Mouse (Mus musculus): ENCODE data around the gene Pced1a. TPM values are rescaled to one million over a fixed set of nuclear protein-coding genes. Genes with fewer than 3 reads are reported as not detected.
"Not testable (repeated sequence)": the region's sequence is repeated elsewhere in the genome, so short reads cannot be mapped to it uniquely, and the experiment has no call there.

Gene Pced1a
- total RNA-seq, 2 experiments from 2014 or later = 14.8 to 18.7 TPM

DNA sequence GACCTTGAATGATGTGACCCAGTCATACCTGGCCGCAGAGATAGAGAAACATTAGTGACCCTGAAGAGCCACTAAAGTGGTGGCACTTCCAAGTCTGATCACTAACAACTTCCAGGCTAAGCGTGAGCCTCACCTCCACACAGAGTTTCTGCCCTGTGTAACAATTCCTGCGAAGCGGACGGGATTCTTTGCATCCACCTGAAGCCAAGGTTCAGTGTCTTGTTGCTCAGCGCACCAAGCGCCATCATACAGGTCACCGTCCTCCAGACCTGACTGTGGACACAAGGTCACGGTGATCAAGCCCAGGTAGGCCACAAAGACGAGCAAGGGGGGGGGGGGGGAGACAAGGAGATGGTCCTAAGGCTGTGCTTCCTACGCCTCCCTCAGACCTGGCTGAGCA, 28.8 kb downstream of the Pced1a start:
- no peak for DNase-seq (ENCODE audit: low spot score in 2 of 2)

DNA sequence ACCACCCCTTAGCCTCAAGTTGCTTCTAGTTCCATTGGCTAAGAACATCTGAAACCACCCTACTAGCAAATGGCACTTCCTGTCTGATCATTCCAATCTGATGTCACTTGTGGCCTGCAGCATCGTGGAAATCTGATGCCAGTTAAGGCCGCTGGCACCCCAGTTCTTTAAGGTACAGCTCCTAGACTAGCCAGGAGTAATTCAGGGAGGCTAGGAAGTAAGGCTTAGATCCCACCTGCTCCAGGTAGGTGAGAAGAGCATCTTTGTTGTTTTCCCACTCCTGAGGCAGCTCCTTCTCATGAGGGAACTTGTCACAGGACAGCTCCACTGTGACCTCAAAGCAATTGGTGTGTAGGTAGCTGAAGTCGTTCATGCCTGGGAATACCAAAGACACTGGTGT, 31.7 kb downstream of the Pced1a start:
- no peak for DNase-seq (ENCODE audit: low spot score in 2 of 2)

DNA sequence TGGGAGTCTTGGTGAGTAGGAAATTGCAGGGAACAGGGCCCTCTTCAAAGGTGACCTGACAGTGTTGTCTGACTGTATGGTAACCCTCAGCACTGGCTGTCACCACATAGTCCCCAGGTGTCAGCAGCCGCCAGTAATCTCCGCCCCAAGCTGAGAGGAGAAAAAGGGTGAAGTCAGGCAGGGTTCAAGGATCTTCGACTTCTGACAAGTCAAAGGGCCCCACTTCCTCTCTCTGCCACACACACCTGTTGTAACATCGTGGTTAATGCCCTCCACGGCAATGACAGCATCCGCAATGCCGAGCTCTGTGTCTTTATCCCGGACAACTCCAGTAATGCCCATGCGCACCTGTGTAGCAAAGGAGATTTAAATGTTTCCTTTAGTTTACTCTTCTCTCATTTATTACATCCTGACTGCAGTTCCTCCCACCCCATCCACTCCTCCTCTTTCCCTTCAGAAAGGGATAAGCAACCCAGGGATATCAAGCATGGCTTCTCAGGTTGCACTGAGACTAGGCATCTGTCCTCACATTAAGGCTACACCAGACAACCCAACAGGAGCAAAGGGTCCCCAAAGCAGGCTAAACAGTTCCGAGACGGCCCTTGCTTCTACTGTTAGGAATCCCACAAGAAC, 33.4 kb downstream of the Pced1a start:
- DNase-seq (ENCODE audit: low spot score in 2 of 2) = no peak

DNA sequence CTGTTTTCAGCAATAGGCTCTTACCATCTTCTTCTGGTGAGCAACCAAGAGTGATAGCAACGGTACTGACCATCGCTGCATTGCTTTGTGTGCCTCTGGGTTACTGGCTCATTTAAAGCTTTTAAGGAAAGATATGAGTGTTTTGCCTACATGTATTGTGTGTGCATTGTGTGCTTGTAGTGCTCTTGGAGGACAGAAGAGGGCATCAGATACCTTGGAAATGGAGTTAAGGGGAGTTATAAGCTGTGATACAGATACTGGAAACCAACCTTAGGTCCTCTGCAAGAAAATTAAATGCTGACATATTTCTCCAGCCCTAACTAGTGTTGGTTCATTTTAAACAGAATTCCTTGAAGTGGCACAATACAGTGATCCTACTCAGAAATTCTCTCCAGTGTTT, 35.7 kb downstream of the Pced1a start:
- no peak for DNase-seq (ENCODE audit: low spot score in 2 of 2)

DNA sequence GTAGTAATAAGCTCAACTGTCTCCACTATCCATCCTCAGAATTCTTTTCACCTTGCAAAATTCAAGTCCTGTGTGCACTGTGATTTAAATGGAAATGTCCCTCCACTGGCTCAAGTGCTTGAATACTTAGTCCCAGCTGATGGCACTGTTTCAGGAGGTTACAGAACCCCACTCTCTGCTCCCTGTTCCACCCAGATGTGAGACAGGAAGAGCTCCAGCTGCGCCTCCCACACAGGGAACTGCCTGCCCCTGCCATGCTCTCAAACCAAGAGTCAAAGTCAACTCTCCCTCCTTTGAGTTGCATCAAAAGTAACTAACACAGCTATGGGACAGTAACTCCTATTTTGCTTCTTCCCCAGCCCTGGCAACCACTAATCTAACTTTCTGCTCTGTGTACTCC, 38.3 kb downstream of the Pced1a start:
- no peak for DNase-seq (ENCODE audit: low spot score in 2 of 2)

DNA sequence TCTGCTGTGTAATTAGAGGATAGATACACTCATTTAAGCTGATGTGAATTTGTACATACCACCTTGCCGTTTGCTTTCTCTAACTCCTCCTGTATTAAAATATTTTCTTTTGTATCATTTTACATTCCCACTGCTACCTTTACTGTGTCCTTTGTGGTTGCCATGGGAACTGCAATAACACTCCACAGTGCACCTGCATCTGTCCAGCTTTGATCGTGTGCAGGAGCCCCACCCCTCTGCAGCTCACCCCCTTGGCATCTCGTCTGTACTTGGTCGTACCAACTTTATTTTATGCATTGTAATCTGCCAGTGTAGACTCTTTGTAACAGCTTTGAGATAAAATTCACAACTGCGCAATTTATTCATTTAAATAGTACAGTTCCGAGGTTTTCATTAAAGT, 40.6 kb downstream of the Pced1a start:
- no peak for DNase-seq (ENCODE audit: low spot score in 2 of 2)

DNA sequence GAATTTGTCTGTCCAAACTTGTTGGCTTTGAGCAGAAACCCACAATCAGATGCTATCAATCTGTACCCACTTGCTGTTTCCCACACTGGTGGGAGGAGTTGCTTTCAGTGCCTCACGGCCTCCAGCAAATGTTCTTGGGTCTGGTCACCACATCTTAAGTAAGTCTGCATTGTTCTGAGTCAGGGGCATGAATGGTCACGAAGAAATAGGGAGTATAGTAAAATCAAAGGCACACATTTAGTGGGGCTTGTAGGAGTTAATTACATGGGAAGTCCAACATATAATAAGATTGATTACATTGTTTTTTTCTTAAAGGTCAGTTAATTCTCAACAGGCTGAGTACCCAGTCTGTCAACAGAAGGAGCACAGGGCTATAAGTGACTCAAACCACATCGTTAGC, 41.3 kb downstream of the Pced1a start:
- DNase-seq (ENCODE audit: low spot score in 2 of 2) = no peak

DNA sequence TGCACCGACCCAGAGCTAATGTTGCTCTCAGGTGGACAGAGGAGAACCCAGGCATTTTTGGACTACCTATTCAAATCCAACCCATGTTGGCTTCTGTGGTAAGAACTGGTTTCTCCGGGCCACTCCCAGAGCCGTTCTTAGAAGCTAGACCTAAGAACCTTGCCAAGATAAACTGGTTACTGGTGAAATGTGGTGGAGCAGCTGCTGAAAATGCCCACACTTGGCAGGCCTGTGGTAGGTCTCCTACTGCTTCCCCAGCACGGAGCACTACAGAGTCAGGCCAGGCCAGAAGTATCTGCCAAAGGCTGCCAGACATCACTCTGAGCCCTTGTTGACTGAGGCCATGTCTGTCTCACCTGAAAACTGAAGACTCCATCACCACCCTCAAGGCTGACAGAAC, 49.5 kb downstream of the Pced1a start:
- no peak for DNase-seq (ENCODE audit: low spot score in 2 of 2)

DNA sequence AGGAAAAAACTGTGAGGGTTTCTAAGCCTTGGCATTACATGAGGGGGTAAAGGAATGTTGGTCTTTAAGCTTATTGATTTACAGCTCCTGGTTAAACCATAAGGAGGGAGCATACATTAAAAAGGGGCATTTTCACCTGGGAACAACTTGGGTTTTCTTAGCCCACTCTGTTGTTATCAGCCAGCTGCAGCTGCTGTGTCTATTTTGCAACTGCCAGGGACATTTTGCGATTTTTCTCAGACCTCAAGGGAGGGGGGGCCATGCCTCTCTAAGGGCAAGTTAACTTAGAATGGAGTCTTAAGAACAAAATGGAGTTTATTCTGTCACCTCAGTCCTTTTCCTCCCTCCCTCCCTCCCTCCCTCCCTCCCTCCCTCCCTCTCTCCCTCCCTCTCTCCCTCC, 51.5 kb downstream of the Pced1a start:
- DNase-seq (ENCODE audit: low spot score in 2 of 2) = not testable (repeated sequence)

DNA sequence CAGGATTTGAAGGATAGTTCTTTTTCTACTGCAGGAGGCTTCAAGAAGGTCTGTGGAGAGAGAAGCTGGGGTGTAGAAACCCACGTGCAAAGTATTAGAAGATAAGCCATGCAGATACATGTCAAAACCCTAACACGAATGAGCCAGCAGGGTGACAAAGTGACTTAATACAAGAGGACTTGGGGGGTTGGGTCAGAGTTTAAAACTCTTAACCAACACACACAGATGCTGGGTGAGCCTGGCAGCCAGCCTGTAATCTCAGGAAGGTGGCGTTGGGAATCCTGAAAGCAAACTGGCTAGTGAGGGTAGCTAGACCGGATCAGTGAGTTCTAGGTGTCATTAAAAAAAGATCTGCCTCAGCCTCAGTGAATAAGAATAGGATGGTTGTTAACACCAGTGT, 57.1 kb downstream of the Pced1a start:
- no peak for DNase-seq (ENCODE audit: low spot score in 2 of 2)

Other genes starting within 250 kb of the Pced1a start
- gene Snrpb, start 245.3 kb downstream of the Pced1a start, total RNA-seq (2021) = 100 to 1,000 TPM; 168 to 170 TPM
- gene Tmc2, start 229.5 kb downstream of the Pced1a start, total RNA-seq (2021) = not detected
- gene Nop56, start 150.3 kb downstream of the Pced1a start, total RNA-seq (2021) = 100 to 1,000 TPM; 118 to 134 TPM
- gene Idh3b, start 140.2 kb downstream of the Pced1a start, total RNA-seq (2021) = 100 to 1,000 TPM; 406 to 739 TPM
- gene Ebf4, start 129.5 kb downstream of the Pced1a start, total RNA-seq (2021) = 1 to 10 TPM; 3.7 to 4.4 TPM
- gene Cpxm1, start 27.1 kb downstream of the Pced1a start, total RNA-seq (2021) = 1 to 10 TPM; 6.3 to 6.4 TPM
- not detected for gene Gm28372, start 19.5 kb downstream of the Pced1a start, total RNA-seq (2021)
- gene 1700020A23Rik, start 19.4 kb downstream of the Pced1a start, total RNA-seq (2021) = not detected
- not detected for gene Tmem239, start 18.2 kb downstream of the Pced1a start, total RNA-seq (2021)
- 10 to 100 TPM; 47.9 to 71.8 TPM for gene Vps16, start 362 bp downstream of the Pced1a start, total RNA-seq (2021)
- gene Ptpra, start 25.6 kb upstream of the Pced1a start, total RNA-seq (2021) = 100 to 1,000 TPM; 105 to 131 TPM
- 10 to 100 TPM; 52.4 to 62.2 TPM for gene Mrps26, start 139.0 kb upstream of the Pced1a start, total RNA-seq (2021)
- not detected for gene Oxt, start 151.5 kb upstream of the Pced1a start, total RNA-seq (2021)
- gene Avp, start 157.9 kb upstream of the Pced1a start, total RNA-seq (2021) = not detected
- 10 to 100 TPM; 13.8 to 14.6 TPM for gene Fastkd5, start 205.3 kb upstream of the Pced1a start, total RNA-seq (2021)
- 1 to 10 TPM; 5.9 to 6.9 TPM for gene Ubox5, start 205.3 kb upstream of the Pced1a start, total RNA-seq (2021)
- gene Lzts3, start 218.1 kb upstream of the Pced1a start, total RNA-seq (2021) = 10 to 100 TPM; 12.7 to 17.7 TPM
- gene Ddrgk1, start 240.0 kb upstream of the Pced1a start, total RNA-seq (2021) = 100 to 1,000 TPM; 219 to 239 TPM
- 10 to 100 TPM; 27.3 to 27.4 TPM for gene Itpa, start 242.9 kb upstream of the Pced1a start, total RNA-seq (2021)